Mouse (Mus musculus) kidney, adult 2 months (tissue): ENCODE data around the gene Gcnt4. TPM values are rescaled to one million over a fixed set of nuclear protein-coding genes. Genes with fewer than 3 reads are reported as not detected.

Source experiments
- DNase-seq: peaks from one replicate; pipeline ENCODE4 v3.0.0; 2021
- H3K27ac ChIP-seq: fragments of 200-500 bp; 2 replicates; pipeline ENCODE4 v1.5.1; 2012; ENCODE audit warnings: low read depth, low read length, control low read depth, inconsistent platforms; ENCODE audit not compliant: insufficient read depth
- H3K27me3 ChIP-seq: fragments of 200-500 bp; replicated peaks from 2 replicates; pipeline ENCODE4 v1.6.1; 2012; ENCODE audit warnings: mild to moderate bottlenecking, moderate library complexity, low read length, inconsistent platforms; ENCODE audit not compliant: control insufficient read depth, insufficient read depth
- H3K36me3 ChIP-seq: fragments of 200-500 bp; 2 replicates; pipeline ENCODE4 v1.6.1; 2012; ENCODE audit warnings: mild to moderate bottlenecking, moderate library complexity, low read length, inconsistent platforms; ENCODE audit not compliant: control insufficient read depth, insufficient read depth
- H3K4me1 ChIP-seq: fragments of 200-500 bp; 2 replicates; pipeline ENCODE4 v1.6.1; 2011; ENCODE audit warnings: low read length; ENCODE audit not compliant: control insufficient read depth, insufficient read depth
- H3K4me3 ChIP-seq: fragments of 200-500 bp; 2 replicates; pipeline ENCODE4 v1.5.1; 2011; ENCODE audit warnings: mild to moderate bottlenecking, low read depth, low read length, control low read depth; ENCODE audit not compliant: insufficient read depth
- CTCF ChIP-seq: fragments of 200-500 bp; conservative IDR thresholded peaks from 2 replicates; pipeline ENCODE4 v1.5.1; 2011; ENCODE audit warnings: low read depth, mild to moderate bottlenecking, control low read depth, low read length, moderate library complexity, mixed read lengths; ENCODE audit not compliant: insufficient read depth, insufficient read length
- POLR2A ChIP-seq: fragments of 200-500 bp; IDR thresholded peaks from one replicate; pipeline ENCODE4 v1.6.1; 2011; ENCODE audit warnings: low read depth, low read length, control low read depth
- WGBS: fragments of 180-500 bp; shearing (Covaris S2); methylation state at CpG from one replicate; pipeline ENCODE4 v1.1.7; 2018; 5-methylcytosine and 5-hydroxymethylcytosine counted together
- polyA plus RNA-seq: library from polyadenylated mRNA; depleted of rRNA; stranded (reverse); fragments of >200 nt; gene quantifications from 2 replicates; pipeline ENCODE4 v1.2.3, GENCODE M21; 2012

The Gcnt4 gene
- polyA plus RNA-seq, 1 experiment: 1.3 TPM

DNA sequence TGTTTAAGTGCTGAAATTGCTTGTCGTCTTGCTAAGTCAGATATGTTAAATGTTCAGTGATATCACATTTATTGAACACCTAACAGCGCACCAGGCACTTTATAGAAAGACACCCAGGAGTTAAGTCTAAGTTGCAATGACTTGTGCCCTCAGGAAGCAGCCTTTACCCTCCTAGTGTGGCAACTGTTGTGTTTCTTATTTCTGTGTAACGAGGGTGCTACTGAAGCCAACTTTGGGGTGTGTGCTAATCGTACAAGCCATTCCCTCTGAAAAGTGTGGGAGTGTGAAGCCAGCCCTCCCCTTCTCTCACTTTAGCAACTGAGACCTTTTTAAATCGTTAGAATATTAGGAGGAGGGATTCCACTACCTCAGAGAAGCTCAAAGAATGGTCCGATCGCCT is 23.2 kb downstream of the Gcnt4 start:
- WGBS: 75% methylated on average over 7 of the region's 7 CpGs
- TF ChIP-seq POLR2A (no peak), CTCF (no peak)
- H3K4me1 ChIP-seq: no peaks in the 10 kb centered on the region
- no peaks in the 10 kb centered on the region for H3K27me3 ChIP-seq
- H3K27ac ChIP-seq: no peak overlapping the region
- no peaks in the 10 kb centered on the region for H3K36me3 ChIP-seq
- DNase-seq: no peak
- no peak overlapping the region for H3K4me3 ChIP-seq

DNA sequence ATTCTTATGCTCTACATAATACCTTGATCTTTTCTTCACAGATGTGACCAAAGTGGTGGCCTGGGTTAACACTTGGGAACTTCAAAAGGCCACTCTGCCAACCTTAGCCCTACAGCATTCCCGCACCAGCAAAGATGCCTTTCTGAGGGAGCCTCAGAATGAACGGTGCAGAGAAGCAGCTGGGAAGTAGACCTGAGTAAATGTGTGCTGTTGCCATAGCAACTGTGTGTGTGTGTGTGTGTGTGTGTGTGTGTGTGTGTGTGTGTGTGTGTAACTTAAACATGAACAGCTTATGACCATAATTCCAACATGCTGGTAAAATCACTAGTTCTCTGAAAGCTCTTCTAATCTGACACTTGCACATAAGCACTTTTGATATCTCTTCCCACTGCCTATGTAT is 27.4 kb downstream of the Gcnt4 start:
- Histone ChIP-seq H3K4me3 (no peak overlapping the region), H3K4me1 (no peaks in the 10 kb centered on the region), H3K36me3 (no peaks in the 10 kb centered on the region), H3K27ac (no peak overlapping the region), H3K27me3 (no peaks in the 10 kb centered on the region)
- TF ChIP-seq POLR2A (no peak), CTCF (no peak)
- WGBS: 48% methylated on average over 2 of the region's 2 CpGs
- no peak for DNase-seq

DNA sequence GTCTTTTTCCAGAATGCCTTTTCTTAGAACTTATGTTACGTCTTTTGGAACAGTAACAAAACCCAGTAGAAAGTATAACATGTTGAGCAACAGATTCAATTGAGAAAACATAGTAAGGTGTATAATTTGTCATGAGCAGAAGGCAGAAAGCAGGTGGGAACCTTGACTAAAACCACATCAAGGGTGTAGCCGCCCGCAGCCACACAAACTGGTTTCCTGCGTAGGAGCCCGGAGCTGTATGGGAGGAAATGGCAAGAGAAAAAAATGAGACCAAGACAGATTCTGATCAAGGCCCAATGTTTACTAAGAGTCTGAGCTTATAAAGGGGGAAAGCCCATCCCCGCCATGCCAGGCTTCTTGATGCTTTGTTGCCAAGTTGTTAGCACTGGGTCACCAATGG is 32.0 kb downstream of the Gcnt4 start:
- Histone ChIP-seq H3K36me3 (no peaks in the 10 kb centered on the region), H3K4me1 (no peaks in the 10 kb centered on the region), H3K27ac (no peak overlapping the region), H3K4me3 (no peak overlapping the region), H3K27me3 (no peaks in the 10 kb centered on the region)
- TF ChIP-seq CTCF: no peak
- TF ChIP-seq POLR2A: no peak
- no peak for DNase-seq
- 79% methylated on average over 6 of the region's 6 CpGs for WGBS

DNA sequence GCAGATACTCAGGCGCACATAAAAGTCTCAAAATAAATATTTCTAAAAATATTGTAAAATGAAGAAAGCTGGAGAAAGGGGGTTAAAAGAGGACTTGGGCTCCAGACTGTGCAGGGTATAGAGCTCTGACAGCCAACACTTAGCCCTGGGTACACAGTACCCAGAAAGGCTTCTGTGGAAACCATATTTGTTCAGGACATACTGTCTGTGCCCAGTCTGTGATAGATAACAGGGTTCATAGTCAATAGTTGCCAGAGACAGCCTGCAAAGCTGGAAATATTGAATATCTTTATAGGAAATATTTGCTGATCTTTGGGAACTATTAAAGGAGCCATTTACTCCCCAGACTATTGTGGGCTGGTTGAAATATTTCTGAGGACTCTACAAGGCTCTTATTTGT is 35.5 kb downstream of the Gcnt4 start:
- no peaks in the 10 kb centered on the region for H3K27me3 ChIP-seq
- no peak for TF ChIP-seq POLR2A
- TF ChIP-seq CTCF: no peak
- H3K4me3 ChIP-seq: no peak overlapping the region
- H3K4me1 ChIP-seq: no peaks in the 10 kb centered on the region
- no peak for DNase-seq
- no peaks in the 10 kb centered on the region for H3K36me3 ChIP-seq
- no peak overlapping the region for H3K27ac ChIP-seq
- WGBS: 83% methylated on average over 1 of the region's 1 CpGs

DNA sequence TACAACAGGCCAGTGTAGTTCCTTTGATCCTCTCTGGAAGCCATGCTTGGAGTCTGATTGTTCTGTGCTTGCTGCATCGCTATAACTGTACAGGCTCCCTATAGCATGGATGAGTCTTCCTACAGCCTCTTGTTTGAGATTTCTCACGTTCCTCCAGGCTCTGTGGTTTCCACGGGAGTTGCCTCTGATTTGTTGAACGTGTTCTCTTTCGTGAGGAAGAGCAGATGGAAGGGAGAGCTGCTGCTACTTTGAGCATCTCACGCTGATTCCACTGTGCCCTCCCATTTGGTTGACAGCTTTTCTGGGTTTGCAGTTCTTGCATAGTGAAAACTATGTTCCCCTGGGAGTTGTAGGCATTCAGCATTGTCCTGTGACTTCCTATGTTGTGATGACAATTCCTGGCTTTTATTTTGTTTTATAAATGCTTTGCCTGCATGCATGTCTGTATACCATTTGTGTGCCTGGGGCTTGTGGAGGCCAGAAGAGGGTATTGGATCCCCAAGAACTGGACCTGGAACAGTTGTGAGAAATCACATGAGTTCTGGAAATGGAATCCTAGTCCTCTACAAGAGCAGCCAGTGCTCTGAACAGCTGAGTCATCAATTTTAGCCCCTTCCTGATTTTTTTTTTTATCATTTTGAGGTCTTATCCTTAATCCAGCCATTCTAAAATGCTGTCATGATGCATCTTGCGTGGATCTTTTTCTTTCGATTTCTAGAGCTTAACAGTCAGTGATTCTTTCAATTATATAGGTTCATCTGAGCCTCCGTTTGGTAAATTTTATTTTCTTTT is 37.1 kb downstream of the Gcnt4 start:
- no peak for TF ChIP-seq CTCF
- TF ChIP-seq POLR2A: no peak
- DNase-seq: no peak
- WGBS: 84% methylated on average over 9 of the region's 9 CpGs
- no peaks in the 10 kb centered on the region for H3K36me3 ChIP-seq
- H3K27ac ChIP-seq: no peak overlapping the region
- no peak overlapping the region for H3K4me3 ChIP-seq
- H3K4me1 ChIP-seq: no peaks in the 10 kb centered on the region
- no peaks in the 10 kb centered on the region for H3K27me3 ChIP-seq

DNA sequence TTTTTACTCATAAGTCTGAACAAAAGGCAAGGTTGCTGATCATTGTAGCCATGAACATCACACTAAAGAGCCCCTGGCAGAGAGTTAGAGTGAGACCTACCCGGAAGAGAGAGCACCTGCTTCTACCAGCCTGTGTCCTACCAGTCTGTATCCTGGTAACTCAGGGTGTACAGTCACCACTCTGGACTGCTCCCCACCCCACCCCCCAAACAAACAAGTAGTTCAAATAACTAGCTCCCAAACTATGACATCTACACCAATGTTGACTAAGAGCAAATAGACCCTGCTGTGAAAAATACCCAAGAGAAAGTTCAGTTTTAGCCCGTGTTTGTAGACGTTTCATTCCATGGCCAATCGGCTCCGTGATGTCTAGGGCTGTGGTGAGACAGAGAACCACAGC is 38.3 kb downstream of the Gcnt4 start:
- Histone ChIP-seq H3K27me3 (no peaks in the 10 kb centered on the region), H3K4me3 (no peak overlapping the region), H3K36me3 (no peaks in the 10 kb centered on the region), H3K27ac (no peak overlapping the region), H3K4me1 (no peaks in the 10 kb centered on the region)
- TF ChIP-seq CTCF (no peak), POLR2A (no peak)
- no peak for DNase-seq
- WGBS: 81% methylated on average over 5 of the region's 5 CpGs

DNA sequence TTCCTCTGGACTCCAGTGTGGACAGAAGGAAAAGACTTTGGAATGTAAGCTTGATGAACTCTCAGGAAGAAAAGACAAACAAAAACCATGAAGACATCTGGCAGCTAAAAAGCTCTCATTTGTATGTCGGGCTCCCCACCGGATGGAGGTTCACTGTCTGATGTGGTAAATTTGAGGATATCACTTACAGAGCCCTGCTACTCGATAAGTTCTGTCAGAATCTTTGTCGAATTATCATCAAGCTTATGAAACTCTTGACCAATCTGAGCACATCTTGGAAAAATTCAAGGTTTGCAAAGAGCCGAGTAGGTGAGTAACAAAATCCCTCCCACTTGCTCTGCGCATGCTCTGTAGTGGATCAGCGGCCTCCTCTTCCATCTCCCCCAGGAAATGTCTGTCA is 40.5 kb downstream of the Gcnt4 start:
- no peaks in the 10 kb centered on the region for H3K4me1 ChIP-seq
- no peak for TF ChIP-seq POLR2A
- TF ChIP-seq CTCF: no peak
- no peak for DNase-seq
- no peak overlapping the region for H3K27ac ChIP-seq
- WGBS: 88% methylated on average over 7 of the region's 7 CpGs
- H3K27me3 ChIP-seq: no peaks in the 10 kb centered on the region
- H3K4me3 ChIP-seq: no peak overlapping the region
- H3K36me3 ChIP-seq: no peaks in the 10 kb centered on the region

DNA sequence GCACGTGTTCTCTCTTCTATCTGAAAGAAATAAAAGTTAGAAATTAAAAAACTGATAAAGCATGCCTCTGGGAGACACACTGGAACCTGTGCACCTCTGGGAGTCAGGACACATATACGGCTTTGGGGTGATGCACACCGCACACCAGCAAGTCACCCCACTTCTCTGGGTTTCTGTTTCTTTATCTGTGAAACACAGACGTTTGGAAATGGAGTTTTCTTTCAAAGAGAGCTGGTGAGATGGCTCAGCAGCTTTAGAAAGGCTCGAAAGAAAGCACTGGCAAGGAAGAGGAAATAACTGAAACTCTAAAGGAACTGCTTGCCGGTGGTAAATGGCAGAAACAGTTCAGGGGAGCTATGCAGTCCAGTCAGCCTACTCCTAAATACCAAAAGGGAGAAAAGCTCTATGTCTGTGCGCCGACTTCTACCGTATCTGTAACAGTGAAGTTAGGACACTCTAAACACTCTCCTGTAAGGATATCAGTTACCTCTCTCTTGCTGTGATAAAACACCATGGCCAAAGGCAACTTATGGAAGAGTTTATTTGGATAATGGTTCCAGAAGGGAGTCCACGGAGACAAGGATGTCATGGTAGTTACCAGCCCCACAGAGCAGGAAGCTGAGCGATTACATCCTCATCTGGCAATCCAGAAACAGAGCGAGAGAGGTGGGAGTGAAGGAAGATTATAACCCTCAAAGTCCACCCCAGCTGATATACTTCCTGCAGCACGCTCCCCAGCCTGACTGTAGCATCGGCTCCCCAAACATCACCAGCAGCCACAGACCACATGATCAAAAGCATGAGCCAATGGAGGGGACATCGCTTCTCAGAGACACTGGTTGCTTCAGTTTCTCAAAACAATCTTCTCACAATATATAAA is 42.0 kb downstream of the Gcnt4 start:
- no peaks in the 10 kb centered on the region for H3K27me3 ChIP-seq
- no peak for DNase-seq
- no peak for TF ChIP-seq CTCF
- TF ChIP-seq POLR2A: no peak
- no peak overlapping the region for H3K4me3 ChIP-seq
- H3K4me1 ChIP-seq: no peaks in the 10 kb centered on the region
- H3K36me3 ChIP-seq: no peaks in the 10 kb centered on the region
- H3K27ac ChIP-seq: no peak overlapping the region
- WGBS: 78% methylated on average over 15 of the region's 15 CpGs
